Mouse (Mus musculus) forebrain, embryonic 10.5 days (tissue): ENCODE results near the gene Zfp708. TPM values are rescaled to one million over a fixed set of nuclear protein-coding genes. Genes with fewer than 3 reads are reported as not detected.
"Not testable (repeated sequence)": the region's sequence is repeated elsewhere in the genome, so short reads cannot be mapped to it uniquely, and the experiment has no call there.

ENCODE experiments used
- DNase-seq: peaks from one replicate; pipeline ENCODE4 v3.0.0-alpha.2; 2017; ENCODE audit warnings: low spot score; ENCODE audit errors: extremely low spot score
- H3K27ac ChIP-seq: fragments of 300-500 bp; sonication (generic); 2 replicates; pipeline ENCODE4 v1.5.1; 2016; ENCODE audit warnings: mild to moderate bottlenecking
- H3K27me3 ChIP-seq: fragments of 300-500 bp; sonication (generic); 2 replicates; pipeline ENCODE4 v1.6.1; 2016; ENCODE audit warnings: mild to moderate bottlenecking; ENCODE audit not compliant: poor library complexity, severe bottlenecking
- H3K36me3 ChIP-seq: fragments of 300-500 bp; sonication (generic); replicated peaks from 2 replicates; pipeline ENCODE4 v1.6.1; 2016; ENCODE audit warnings: mild to moderate bottlenecking, moderate library complexity
- H3K4me1 ChIP-seq: fragments of 300-500 bp; sonication (generic); 2 replicates; pipeline ENCODE4 v1.6.1; 2016
- H3K4me3 ChIP-seq: fragments of 300-500 bp; sonication (generic); 2 replicates; pipeline ENCODE4 v1.5.1; 2016; ENCODE audit warnings: mild to moderate bottlenecking, moderate library complexity
- H3K9me3 ChIP-seq: fragments of 300-500 bp; sonication (generic); 2 replicates; pipeline ENCODE4 v1.6.1; 2016; ENCODE audit warnings: mild to moderate bottlenecking, moderate library complexity
- WGBS: fragments of 180-500 bp; shearing (Covaris S2); methylation state at CpG from one replicate; pipeline ENCODE4 v1.1.7; 2016; 5-methylcytosine and 5-hydroxymethylcytosine counted together
- polyA plus RNA-seq: library from polyadenylated mRNA; unstranded; fragments of >200 nt; fragmentation: Nextera tagmentation; extraction: Ambion mirVana; gene quantifications from 2 replicates; pipeline ENCODE4 v1.2.1, GENCODE M21; 2016

Gene Zfp708
- polyA plus RNA-seq: 6.6 and 6.7 TPM in 2 replicates

DNA sequence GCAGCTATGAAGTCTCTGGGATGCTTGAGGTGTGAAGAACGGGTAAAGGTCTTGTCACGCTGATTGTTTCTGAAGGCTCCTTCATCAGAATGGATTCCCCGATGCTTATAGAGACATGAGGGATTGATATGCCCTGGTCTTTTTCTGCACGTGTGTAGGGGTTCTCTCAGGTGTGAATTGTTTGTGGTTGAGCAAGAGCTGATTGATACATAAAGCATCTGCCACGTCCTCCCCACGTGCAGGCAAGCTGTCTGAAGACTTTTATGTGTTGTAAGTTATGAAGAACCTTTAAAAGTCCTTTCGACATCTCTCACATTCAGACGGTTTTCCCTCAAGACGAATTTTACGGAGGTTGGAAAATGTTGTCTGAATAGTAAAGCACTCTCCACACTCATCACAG, at the start of gene Zfp708:
Gene Zfp708, minus strand, starts transcription at position 101 of the 400 bp plus-strand sequence.
- 88% methylated on average over 10 of the region's 10 CpGs for WGBS
- no peaks in the 10 kb centered on the region for H3K4me1 ChIP-seq
- H3K4me3 ChIP-seq: no peak within 1 kb of the TSS
- H3K27me3 ChIP-seq: no peaks in the 10 kb centered on the region
- H3K36me3 ChIP-seq: peaks cover 23% of the 10 kb centered on the region
- no peak for DNase-seq
- no peaks in the 10 kb centered on the region for H3K9me3 ChIP-seq
- H3K27ac ChIP-seq: no peak within 1 kb of the TSS

DNA sequence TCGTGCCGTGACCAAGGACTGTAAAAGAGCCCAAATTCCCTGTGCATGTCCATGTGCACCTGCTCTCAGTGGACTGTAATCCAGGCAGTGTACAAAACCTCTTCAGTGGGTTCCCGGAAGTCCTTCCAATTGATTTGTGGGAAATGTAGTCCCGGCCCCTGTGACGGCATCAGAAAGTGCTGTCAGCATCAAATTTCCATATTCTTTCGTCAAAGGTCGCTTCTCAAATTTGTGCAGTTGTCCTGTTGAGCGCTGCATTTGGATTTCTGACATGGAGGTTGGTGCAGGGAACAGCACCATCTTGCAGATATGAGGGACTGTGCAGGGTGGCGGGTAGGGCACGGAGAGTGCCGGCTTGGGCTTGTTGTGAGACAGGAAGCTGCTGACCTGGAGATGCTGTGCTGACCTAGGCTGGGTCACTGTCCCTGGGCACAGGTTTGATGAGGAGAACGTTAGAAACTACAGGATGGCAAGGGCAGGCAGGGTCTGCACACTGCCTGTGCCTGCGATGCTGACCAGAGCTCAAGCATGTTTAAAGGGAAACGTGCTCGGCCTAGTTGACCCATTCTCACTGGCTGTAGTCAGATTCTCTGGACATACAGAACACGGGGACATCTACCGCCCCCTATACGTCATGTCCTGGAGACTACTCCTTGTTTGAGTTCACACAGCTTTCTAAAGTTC, 30.4 kb upstream of the Zfp708 start:
- H3K27ac ChIP-seq: peak overlapping the region; percentile 85
- peak; percentile 83 for DNase-seq
- no peaks in the 10 kb centered on the region for H3K9me3 ChIP-seq
- H3K27me3 ChIP-seq: no peaks in the 10 kb centered on the region
- 2% methylated on average over 18 of the region's 18 CpGs for WGBS
- H3K4me1 ChIP-seq: peaks cover 8% of the 10 kb centered on the region
- no peaks in the 10 kb centered on the region for H3K36me3 ChIP-seq
- H3K4me3 ChIP-seq: peak overlapping the region; percentile 73

DNA sequence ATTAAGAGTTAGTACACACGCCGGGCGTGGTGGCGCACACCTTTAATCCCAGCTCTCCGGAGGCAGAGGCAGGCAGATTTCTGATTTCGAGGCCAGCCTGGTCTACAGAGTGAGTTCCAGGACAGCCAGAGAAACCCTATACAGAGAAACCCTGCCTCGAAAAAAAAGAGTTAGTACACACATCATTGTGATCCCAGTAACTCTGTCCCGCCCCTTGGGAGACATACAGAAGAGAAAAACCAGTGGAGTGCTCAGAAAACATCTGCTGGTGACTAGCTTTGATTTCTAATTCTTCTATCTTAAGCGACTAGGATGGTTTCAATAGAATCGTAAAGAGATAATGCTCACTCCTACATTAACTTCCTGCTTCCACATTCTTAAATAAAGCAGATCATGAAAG, 29.7 kb upstream of the Zfp708 start:
- 82% methylated on average over 10 of the region's 10 CpGs for WGBS
- DNase-seq, H3K36me3 ChIP-seq, H3K4me1 ChIP-seq, H3K9me3 ChIP-seq, H3K27me3 ChIP-seq: not testable (repeated sequence)
- peak overlapping the region; percentile 73; the same call in 1 of the 2 replicates for H3K4me3 ChIP-seq
- peak overlapping the region; percentile 85; the same call in 1 of the 2 replicates for H3K27ac ChIP-seq

DNA sequence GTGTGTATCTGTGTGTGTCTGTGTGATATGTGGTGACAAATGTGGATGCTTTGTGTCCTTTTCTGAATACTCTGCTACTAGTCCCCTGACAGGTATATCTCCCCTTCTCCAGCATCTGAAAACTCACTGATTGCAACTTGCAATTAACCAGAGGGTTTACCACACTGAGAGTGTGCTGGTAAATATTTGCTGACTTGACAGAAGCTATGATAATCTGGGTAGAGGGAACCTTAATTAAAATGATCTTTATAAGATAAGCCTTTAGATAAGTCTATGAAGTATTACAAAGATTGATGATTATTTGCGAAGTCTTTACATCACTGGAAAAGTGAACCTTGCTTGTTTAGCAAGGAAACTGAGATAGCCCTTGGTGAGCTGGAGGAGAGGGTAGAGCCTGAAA, 26.7 kb upstream of the Zfp708 start:
- H3K4me3 ChIP-seq: no peak overlapping the region

DNA sequence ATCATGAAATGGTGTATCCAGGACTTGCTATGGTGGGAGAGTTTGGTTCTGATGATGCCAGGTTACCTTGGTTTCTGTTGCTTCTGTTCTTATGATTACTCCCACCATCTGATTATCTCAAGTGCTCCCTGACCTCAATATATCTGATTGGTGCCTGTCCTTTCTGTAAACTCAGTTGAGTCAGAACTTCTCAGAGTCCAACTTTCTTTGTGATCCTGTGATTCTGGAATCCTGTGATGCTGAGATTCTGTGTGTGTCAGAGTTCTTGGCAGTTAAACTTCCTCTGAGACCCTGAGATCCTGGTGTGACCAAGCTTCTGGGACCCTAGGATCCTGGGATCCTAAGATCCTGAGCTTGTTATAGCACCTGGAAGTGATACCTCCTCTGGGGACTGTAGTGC, 23.6 kb upstream of the Zfp708 start, which contains the start of gene Zfp759:
Gene Zfp759, plus strand, starts transcription at position 301 of the 400 bp plus-strand sequence.
- H3K9me3 ChIP-seq, H3K27me3 ChIP-seq, H3K27ac ChIP-seq, H3K4me1 ChIP-seq, H3K4me3 ChIP-seq, H3K36me3 ChIP-seq, DNase-seq: not testable (repeated sequence)

More for the DNA sequence above, 26.7 kb upstream of the Zfp708 start:
- no peaks in the 10 kb centered on the region for H3K36me3 ChIP-seq
- peaks cover 8% of the 10 kb centered on the region for H3K4me1 ChIP-seq
- H3K9me3 ChIP-seq: no peaks in the 10 kb centered on the region
- H3K27me3 ChIP-seq: no peaks in the 10 kb centered on the region
- 91% methylated on average over 1 of the region's 1 CpGs for WGBS
- no peak for DNase-seq
- no peak overlapping the region for H3K27ac ChIP-seq

DNA sequence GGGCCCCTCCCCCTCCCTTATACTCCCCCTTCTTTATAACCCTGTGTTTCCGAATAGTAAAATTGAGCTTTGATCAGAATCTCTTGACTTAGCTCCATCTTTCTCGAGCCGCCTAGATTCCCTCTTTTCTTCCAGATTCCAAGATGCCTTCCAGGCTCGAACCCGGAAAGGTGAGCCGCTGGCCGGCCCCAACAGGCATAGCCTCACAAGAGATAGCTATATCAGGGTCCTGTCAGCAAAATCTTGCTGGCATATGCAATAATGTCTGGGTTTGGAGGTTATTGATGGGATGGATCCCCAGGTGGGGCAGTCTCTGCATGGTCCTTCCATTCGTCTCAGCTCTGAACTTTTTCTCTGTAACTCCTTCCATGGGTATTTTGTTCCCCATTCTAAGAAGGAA, 18.4 kb upstream of the Zfp708 start, which contains the start of gene Rslcan18:
Gene Rslcan18, minus strand, starts transcription at position 101 of the 400 bp plus-strand sequence.
- H3K4me3 ChIP-seq, H3K27me3 ChIP-seq, H3K27ac ChIP-seq, H3K9me3 ChIP-seq, H3K4me1 ChIP-seq, DNase-seq, H3K36me3 ChIP-seq: not testable (repeated sequence)
- WGBS: 92% methylated on average over 8 of the region's 8 CpGs

DNA sequence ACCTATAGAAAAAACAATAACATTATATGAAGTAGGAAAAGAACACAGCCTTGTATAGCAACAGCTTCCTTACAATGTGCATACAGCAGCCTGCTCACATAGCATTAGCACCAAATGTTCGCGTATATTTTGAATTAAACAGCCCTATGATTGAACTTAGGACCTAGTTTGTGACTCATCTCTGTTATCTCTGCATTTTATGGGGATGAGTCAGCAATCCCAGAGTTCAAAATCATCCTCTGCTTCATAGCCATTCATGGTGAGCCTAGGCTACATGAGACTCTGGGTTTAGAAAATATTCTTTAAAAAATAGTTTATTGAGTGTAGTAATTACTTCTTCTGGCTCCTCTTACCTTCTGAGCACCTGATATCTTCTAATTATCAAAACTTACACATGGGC, 15.5 kb upstream of the Zfp708 start:
- Histone ChIP-seq H3K4me1 (0 out of 2 replicates have a peak, but pooled peaks cover 3% of the 10 kb centered on the region), H3K4me3 (no peak overlapping the region), H3K36me3 (no peaks in the 10 kb centered on the region), H3K27ac (no peak overlapping the region), H3K9me3 (no peaks in the 10 kb centered on the region), H3K27me3 (no peaks in the 10 kb centered on the region)
- DNase-seq: no peak
- WGBS: 95% methylated on average over 2 of the region's 2 CpGs

DNA sequence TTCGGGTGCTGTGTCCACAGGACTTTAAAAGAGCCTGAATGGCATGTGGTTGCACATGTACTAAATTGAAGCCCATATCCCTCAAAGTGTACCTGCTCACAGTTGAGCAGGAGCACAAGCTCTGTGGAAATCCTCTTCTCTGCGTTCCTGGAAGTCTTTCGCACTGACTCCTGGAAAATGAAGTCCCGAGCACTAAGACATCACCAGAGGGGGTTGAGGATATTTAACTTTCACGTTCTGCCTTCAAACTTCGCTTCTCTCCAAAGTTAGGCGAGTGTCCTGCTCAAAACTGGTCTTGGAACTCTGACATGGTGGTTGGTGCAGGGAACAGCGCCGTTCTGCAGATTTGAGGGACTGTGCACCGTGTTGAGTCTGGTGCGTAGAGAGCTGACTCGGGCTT, 14.3 kb upstream of the Zfp708 start:
- Histone ChIP-seq H3K9me3 (no peaks in the 10 kb centered on the region), H3K4me3 (no peak overlapping the region), H3K36me3 (no peaks in the 10 kb centered on the region), H3K4me1 (peaks cover 13% of the 10 kb centered on the region), H3K27me3 (no peaks in the 10 kb centered on the region), H3K27ac (no peak overlapping the region)
- whole genome bisulfite sequencing: 87% methylated on average over 12 of the region's 12 CpGs
- no peak for DNase-seq

DNA sequence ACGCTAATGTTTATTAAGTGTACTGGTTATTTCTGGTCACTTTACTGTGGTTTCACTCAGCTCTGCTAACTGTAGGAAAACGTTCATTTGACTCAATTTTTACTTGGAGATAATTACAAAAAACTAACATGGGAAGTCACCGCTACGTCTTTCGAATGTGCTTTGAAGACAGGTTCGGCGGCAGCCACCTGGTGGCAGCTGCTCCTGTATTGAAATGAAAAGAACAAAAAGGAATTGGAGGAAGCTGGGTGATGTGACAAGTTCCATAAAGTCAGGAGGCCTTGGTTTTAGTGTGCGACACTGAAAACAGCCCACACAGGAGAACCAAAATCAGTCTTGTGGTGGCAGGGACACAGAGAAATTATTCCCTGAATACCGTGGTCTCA, 11.0 kb upstream of the Zfp708 start:
- peak overlapping the region; percentile 87 for H3K27ac ChIP-seq
- peaks cover 13% of the 10 kb centered on the region for H3K36me3 ChIP-seq
- H3K9me3 ChIP-seq: peaks cover 14% of the 10 kb centered on the region
- H3K4me3 ChIP-seq: peak overlapping the region; percentile 67
- peak; percentile 58 for DNase-seq
- H3K27me3 ChIP-seq: no peaks in the 10 kb centered on the region
- 6% methylated on average over 9 of the region's 9 CpGs for WGBS
- peaks cover 13% of the 10 kb centered on the region for H3K4me1 ChIP-seq

DNA sequence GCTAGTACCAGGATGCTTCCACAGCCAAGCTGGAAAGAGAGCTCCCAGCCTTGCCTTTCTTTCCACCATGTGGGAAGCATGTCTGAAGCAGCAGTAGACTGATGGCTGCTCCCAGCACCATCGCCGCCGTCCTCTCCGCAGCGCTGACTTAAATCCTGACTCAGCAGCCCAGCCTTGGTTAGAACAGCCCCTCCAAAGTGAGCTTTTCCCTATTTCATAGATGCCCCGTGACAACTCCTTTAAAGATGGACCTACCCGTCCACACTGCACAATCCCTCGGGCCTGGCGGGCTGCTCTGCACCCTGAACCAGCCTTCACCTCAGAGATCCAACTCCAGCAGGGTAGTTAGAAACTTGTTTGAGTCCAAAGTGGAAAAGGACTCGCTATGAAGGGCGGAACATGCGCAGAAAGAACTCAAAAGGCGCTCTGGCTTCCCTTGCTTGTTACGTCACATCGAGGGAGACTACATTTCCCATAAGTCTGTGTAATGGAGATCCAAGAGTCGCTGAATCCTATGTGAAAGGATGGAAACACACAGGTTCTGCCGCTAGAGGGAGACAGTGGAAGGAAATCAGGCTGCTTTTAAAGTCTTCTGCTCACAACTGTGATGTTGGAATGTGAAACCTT, 10.5 kb upstream of the Zfp708 start, which contains the start of gene Gm28557:
Gene Gm28557, minus strand, starts transcription at position 411 of the 627 bp plus-strand sequence.
- WGBS: under 1% methylated on average over 17 of the region's 17 CpGs
- peaks cover 14% of the 10 kb centered on the region for H3K9me3 ChIP-seq
- H3K36me3 ChIP-seq: peaks cover 13% of the 10 kb centered on the region
- no peaks in the 10 kb centered on the region for H3K27me3 ChIP-seq
- H3K27ac ChIP-seq: peak within 1 kb of the TSS; percentile 87
- DNase-seq: peak; percentile 84
- H3K4me1 ChIP-seq: peaks cover 13% of the 10 kb centered on the region
- H3K4me3 ChIP-seq: peak within 1 kb of the TSS; percentile 67

DNA sequence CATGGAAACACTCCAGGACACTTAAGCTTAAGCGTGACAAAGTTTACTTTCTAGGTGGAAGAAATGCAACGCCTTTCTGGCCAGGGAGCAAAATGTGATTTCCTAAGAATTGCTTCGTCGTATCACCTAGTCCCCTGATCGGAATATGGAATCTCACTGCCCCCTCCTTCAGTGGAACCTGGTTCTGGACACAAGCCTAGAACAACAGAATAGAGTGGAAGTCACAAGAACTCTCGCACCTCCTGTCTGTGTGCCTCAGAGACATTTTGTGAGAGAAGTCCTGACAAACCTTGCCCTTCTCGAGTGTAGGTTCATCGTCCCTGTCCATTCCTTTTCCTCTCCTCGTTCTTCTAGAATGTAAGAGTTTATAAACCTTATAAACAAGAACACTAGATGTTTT, 9.9 kb upstream of the Zfp708 start:
- 73% methylated on average over 9 of the region's 9 CpGs for WGBS
- H3K27ac ChIP-seq: peak overlapping the region; percentile 87

DNA sequence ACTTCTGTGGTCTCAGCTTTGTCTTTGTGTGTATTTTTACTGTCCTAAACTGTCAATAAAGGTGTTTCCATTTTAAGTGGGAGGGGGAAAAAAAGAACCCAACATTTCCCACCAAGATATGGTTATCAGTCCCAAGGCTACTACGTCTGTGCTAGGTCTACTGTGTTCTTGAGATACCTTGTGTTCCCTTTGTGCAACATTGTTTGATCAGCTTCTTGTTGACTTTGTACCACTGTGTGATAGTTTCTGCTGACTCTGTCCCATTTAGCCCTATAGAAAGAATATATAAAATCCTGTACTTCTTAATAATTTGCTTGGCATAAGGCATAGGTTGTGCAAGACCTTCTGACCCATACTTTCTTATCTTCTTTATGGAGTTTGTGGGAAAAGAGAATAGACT, 7.6 kb downstream of the Zfp708 start:
- Histone ChIP-seq H3K9me3 (no peaks in the 10 kb centered on the region), H3K4me1 (no peaks in the 10 kb centered on the region), H3K4me3 (no peak overlapping the region), H3K36me3 (0 out of 2 replicates have a peak, but pooled peaks cover 4% of the 10 kb centered on the region), H3K27ac (no peak overlapping the region), H3K27me3 (no peaks in the 10 kb centered on the region)
- no peak for DNase-seq
- WGBS: 77% methylated on average over 1 of the region's 1 CpGs

More for the DNA sequence above, 9.9 kb upstream of the Zfp708 start:
- no peak for DNase-seq
- Histone ChIP-seq H3K9me3 (peaks cover 14% of the 10 kb centered on the region), H3K4me1 (peaks cover 13% of the 10 kb centered on the region), H3K4me3 (peak overlapping the region; percentile 67), H3K36me3 (peaks cover 13% of the 10 kb centered on the region), H3K27me3 (no peaks in the 10 kb centered on the region)

DNA sequence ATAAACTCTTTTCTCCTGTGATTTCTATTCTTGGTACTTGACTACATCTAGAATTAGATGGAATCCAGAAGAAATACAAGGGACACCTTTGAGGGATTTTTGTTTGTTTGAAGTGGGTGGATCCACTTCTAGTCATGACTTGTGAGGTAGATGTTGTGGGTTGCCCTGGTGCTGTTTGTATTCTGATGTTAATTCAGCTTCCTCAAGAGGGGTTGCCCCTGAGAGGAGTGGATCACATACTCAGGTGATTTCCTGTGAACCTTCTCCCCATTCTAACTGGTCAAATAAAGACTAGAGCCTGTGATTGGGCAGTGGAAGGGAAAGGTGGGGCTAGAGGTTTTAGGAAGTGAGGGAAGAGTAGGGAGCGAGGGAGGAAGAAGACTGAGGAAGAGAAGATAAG, 15.8 kb downstream of the Zfp708 start:
- WGBS: 68% methylated on average over 1 of the region's 1 CpGs
- H3K36me3 ChIP-seq: peaks cover 25% of the 10 kb centered on the region
- peak overlapping the region; percentile 73 for H3K4me3 ChIP-seq
- H3K9me3 ChIP-seq: peaks cover 15% of the 10 kb centered on the region; the same call in 1 of the 2 replicates
- H3K27ac ChIP-seq: peak overlapping the region; percentile 92
- no peak for DNase-seq
- peaks cover 16% of the 10 kb centered on the region for H3K4me1 ChIP-seq
- H3K27me3 ChIP-seq: no peaks in the 10 kb centered on the region
